Mouse (Mus musculus) layer of hippocampus, adult 11-12 months (tissue): ENCODE measurements at regions not wholly inside any gene's neighbourhood (a gene's known extent, or its start where the extent isn't known, plus 50 kb on each side); places are given as distances from the start of the nearest gene placed in this dataset.
A peak's percentile ranks its signal among the peaks of the same experiment; 100 is the strongest.

Experiments
- DNase-seq: peaks from one replicate; pipeline ENCODE4 v3.0.0; 2022; ENCODE audit warnings: low spot score

- no peak for DNase-seq
Observed at GRCm38 (mm10) chr19:60148313-60148965, 78.1 kb downstream of the Fam204a start.

GRCm38 (mm10) chr19:60146451-60147190 lies 79.9 kb downstream of the Fam204a start:
- no peak for DNase-seq

GRCm38 (mm10) chr19:60145242-60145641 lies 81.3 kb downstream of the Fam204a start:
- no peak for DNase-seq

GRCm38 (mm10) chr19:60144336-60144989 lies 82.0 kb downstream of the Fam204a start:
- DNase-seq: peak; percentile 80

- no peak for DNase-seq
Observed at GRCm38 (mm10) chr19:60138881-60139280, 87.6 kb downstream of the Fam204a start.

- DNase-seq: no peak
Observed at GRCm38 (mm10) chr19:60136491-60136890, 90.0 kb downstream of the Fam204a start.

- no peak for DNase-seq
Observed at GRCm38 (mm10) chr19:60134447-60135328, 91.8 kb downstream of the Fam204a start.

GRCm38 (mm10) chr19:60129635-60130034 lies 96.9 kb downstream of the Fam204a start:
- DNase-seq: no peak

- no peak for DNase-seq
Observed at GRCm38 (mm10) chr19:60124638-60125037, 101.9 kb downstream of the Fam204a start.

- DNase-seq: no peak
Observed at GRCm38 (mm10) chr19:60120917-60121316, 105.6 kb downstream of the Fam204a start.

- no peak for DNase-seq
Observed at GRCm38 (mm10) chr19:60119051-60119450, 107.5 kb downstream of the Fam204a start.

GRCm38 (mm10) chr19:60113666-60114388 lies 112.7 kb downstream of the Fam204a start:
- DNase-seq: no peak

GRCm38 (mm10) chr19:60110278-60110677 lies 116.2 kb downstream of the Fam204a start:
- no peak for DNase-seq

GRCm38 (mm10) chr19:60109488-60109887 lies 117.0 kb downstream of the Fam204a start:
- no peak for DNase-seq

- no peak for DNase-seq
Observed at GRCm38 (mm10) chr19:60097915-60098314, 128.6 kb downstream of the Fam204a start.

GRCm38 (mm10) chr19:60074986-60075385 lies 131.5 kb upstream of the Rab11fip2 start:
- no peak for DNase-seq

- no peak for DNase-seq
Observed at GRCm38 (mm10) chr19:60073328-60073727, 129.9 kb upstream of the Rab11fip2 start.

- DNase-seq: no peak
Observed at GRCm38 (mm10) chr19:60066183-60066582, 122.7 kb upstream of the Rab11fip2 start.

GRCm38 (mm10) chr19:60055121-60055874 lies 111.8 kb upstream of the Rab11fip2 start:
- DNase-seq: no peak

- DNase-seq: no peak
Observed at GRCm38 (mm10) chr19:60051151-60051550, 107.7 kb upstream of the Rab11fip2 start.

GRCm38 (mm10) chr19:60040721-60041120 lies 97.3 kb upstream of the Rab11fip2 start:
- no peak for DNase-seq
